Mouse (Mus musculus) embryonic fibroblast, embryonic 13.5 days (primary cell): ENCODE data around the gene Il2rb.

Experiments used
- CTCF ChIP-seq: IDR thresholded peaks from 2 replicates; pipeline ENCODE4 v1.5.1; 2011; ENCODE audit warnings: mild to moderate bottlenecking, control low read depth, low read length, moderate library complexity, borderline replicate concordance; ENCODE audit not compliant: insufficient read depth
- POLR2A ChIP-seq: IDR thresholded peaks from 2 replicates; pipeline ENCODE4 v1.6.1; 2011; ENCODE audit warnings: low read depth, mild to moderate bottlenecking, control low read depth, low read length, moderate library complexity

DNA sequence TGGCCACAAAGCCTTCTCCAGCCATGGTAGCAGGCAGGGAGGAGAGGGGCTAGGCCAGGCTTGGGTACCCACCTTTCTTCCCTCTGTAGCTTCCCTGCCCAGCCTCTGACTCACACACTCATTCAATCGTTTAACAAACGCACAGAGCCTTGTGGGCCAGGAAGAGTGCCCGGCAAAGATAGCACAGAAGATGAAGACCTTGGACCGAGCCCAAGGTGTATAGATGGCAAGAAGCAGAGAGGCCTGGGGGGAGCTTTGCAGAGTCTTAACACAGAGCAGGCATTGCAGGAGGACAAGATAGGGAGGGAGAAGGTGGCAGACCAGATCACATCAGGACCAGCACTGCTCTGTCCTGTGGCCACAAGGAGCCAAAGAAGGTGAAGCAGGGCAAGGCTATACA is 39.9 kb downstream of the Il2rb start:
- TF ChIP-seq CTCF (no peak), POLR2A (no peak)
